Mouse (Mus musculus) liver, embryonic 12.5 days (tissue): ENCODE measurements around the gene Chac1. TPM values are rescaled to one million over a fixed set of nuclear protein-coding genes. Genes with fewer than 3 reads are reported as not detected.

Experiments
- ATAC-seq: fragments of 200-750 bp; cut with Nextera tagmentation; 2 replicates; pipeline ENCODE4 v1.8.0; 2017; ENCODE audit warnings: moderate number of reproducible peaks, mild to moderate bottlenecking, moderate library complexity
- H3K27ac ChIP-seq: fragments of 300-500 bp; sonication (generic); 2 replicates; pipeline ENCODE4 v1.5.1; 2016; ENCODE audit warnings: mild to moderate bottlenecking
- H3K27me3 ChIP-seq: fragments of 300-500 bp; sonication (generic); replicated peaks from 2 replicates; pipeline ENCODE4 v1.6.1; 2016; ENCODE audit warnings: mild to moderate bottlenecking, moderate library complexity
- H3K36me3 ChIP-seq: fragments of 300-500 bp; sonication (generic); 2 replicates; pipeline ENCODE4 v1.6.1; 2016; ENCODE audit warnings: mild to moderate bottlenecking, moderate library complexity
- H3K4me1 ChIP-seq: fragments of 300-500 bp; sonication (generic); 2 replicates; pipeline ENCODE4 v1.6.1; 2016
- H3K4me2 ChIP-seq: fragments of 300-500 bp; sonication (generic); 2 replicates; pipeline ENCODE4 v1.6.1; 2016; ENCODE audit warnings: mild to moderate bottlenecking, moderate library complexity
- H3K4me3 ChIP-seq: fragments of 300-500 bp; sonication (generic); 2 replicates; pipeline ENCODE4 v1.5.1; 2016; ENCODE audit warnings: mild to moderate bottlenecking, moderate library complexity
- H3K9ac ChIP-seq: fragments of 300-500 bp; sonication (generic); 2 replicates; pipeline ENCODE4 v1.6.1; 2016; ENCODE audit warnings: mild to moderate bottlenecking, moderate library complexity
- H3K9me3 ChIP-seq: fragments of 300-500 bp; sonication (generic); replicated peaks from 2 replicates; pipeline ENCODE4 v1.6.1; 2016; ENCODE audit warnings: mild to moderate bottlenecking, moderate library complexity
- WGBS: fragments of 180-500 bp; shearing (Covaris S2); methylation state at CpG from one replicate; pipeline ENCODE4 v1.1.7; 2016; ENCODE audit not compliant: insufficient replicate concordance; 5-methylcytosine and 5-hydroxymethylcytosine counted together
- polyA plus RNA-seq: library from polyadenylated mRNA; unstranded; fragments of >200 nt; fragmentation: Nextera tagmentation; extraction: Ambion mirVana; gene quantifications from 2 replicates; pipeline ENCODE4 v1.2.1, GENCODE M21; 2016

Chac1 gene
- polyA plus RNA-seq, 1 experiment from 2014 or later = 1.0 TPM

DNA sequence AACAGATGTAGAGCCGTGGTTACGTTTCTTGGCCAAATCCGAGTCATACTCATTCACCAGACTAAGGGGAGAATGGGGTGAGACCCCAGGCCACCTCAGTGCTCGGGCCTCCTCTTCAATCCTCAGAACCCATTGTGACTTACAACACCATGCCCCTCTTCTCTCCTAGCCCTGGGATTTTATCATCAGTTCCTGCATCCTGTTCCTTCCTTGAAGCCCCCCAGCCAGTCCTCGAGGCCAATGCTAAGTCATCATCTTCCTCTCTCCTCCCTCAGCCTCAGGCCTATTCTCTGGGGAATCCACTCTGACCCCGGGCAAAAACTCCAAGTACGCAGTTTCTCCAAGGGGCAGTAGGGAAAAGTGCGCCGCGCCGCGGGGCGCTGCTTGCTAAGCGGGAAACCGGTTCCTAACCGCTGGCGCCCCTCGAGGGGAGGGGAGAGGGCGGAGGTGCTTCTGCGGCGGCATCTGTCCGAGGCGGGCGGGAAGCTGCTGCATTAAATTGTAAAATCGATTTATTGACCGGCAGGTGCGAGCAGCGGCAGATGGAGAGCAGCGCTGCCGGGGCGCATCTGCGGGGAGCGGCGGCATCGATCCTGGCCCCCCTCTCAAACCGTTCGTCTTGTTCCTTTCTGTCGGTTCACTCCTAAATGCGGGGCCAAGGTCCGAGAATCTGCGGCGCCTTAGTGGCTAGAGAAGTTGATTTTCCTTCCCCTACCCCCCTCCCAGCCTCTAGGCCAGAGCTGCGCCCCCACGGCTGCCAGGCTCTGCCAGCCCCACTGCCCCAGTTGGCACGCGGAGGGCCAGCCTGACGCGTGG, 29.1 kb upstream of the Chac1 start:
- 4% methylated on average over 48 of the region's 48 CpGs for WGBS
- no peak for ATAC-seq
- no peaks in the 10 kb centered on the region for H3K9me3 ChIP-seq
- peak overlapping the region; percentile 64 for H3K27ac ChIP-seq
- peak overlapping the region; percentile 58 for H3K9ac ChIP-seq
- H3K4me2 ChIP-seq = peak overlapping the region; percentile 84
- peaks cover 67% of the 10 kb centered on the region for H3K27me3 ChIP-seq
- no peaks in the 10 kb centered on the region for H3K36me3 ChIP-seq
- H3K4me1 ChIP-seq = peaks cover 82% of the 10 kb centered on the region
- peak overlapping the region; percentile 50 for H3K4me3 ChIP-seq

DNA sequence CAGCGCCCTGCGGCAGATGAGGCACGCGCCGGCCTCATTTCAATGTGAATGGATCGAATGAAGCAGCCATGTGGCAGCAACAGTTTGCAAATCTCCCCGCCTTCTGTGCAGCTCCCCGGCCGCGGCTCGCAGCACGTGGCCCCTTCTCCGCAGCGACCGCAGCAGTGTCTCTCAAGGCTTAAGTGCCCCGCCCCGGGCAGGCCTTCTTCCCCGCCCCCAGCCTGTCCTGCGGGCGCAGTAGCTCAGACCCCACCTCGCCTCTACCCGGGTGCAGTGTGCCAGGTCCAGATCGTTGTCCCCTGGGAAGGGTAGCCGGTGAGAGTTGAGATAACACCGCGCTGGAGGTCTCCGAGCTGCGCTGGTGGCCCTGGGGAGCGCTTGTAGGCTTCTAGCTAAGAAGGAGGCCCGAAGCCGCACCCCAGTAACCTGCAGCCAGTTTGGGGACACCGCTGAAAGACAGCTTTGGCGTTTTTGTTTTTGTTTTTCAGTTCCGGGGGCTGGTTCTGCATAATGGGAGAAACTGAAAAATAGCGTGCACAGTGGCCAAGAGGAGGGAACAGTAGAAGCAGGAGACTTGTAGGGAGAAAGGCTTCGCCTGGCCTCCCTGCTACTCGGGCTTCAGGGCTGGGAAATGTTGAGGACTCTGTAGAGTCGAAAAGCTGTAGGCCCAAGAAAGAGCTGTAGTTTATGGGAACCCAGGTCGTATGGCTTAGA, 28.3 kb upstream of the Chac1 start:
- H3K27ac ChIP-seq = peak overlapping the region; percentile 64
- ATAC-seq = peak; percentile 50
- 8% methylated on average over 39 of the region's 39 CpGs for WGBS
- H3K4me3 ChIP-seq = peak overlapping the region; percentile 50
- peaks cover 85% of the 10 kb centered on the region for H3K4me1 ChIP-seq
- H3K27me3 ChIP-seq = peaks cover 75% of the 10 kb centered on the region
- H3K9ac ChIP-seq = peak overlapping the region; percentile 58
- H3K4me2 ChIP-seq = peak overlapping the region; percentile 84
- no peaks in the 10 kb centered on the region for H3K9me3 ChIP-seq
- H3K36me3 ChIP-seq = no peaks in the 10 kb centered on the region

DNA sequence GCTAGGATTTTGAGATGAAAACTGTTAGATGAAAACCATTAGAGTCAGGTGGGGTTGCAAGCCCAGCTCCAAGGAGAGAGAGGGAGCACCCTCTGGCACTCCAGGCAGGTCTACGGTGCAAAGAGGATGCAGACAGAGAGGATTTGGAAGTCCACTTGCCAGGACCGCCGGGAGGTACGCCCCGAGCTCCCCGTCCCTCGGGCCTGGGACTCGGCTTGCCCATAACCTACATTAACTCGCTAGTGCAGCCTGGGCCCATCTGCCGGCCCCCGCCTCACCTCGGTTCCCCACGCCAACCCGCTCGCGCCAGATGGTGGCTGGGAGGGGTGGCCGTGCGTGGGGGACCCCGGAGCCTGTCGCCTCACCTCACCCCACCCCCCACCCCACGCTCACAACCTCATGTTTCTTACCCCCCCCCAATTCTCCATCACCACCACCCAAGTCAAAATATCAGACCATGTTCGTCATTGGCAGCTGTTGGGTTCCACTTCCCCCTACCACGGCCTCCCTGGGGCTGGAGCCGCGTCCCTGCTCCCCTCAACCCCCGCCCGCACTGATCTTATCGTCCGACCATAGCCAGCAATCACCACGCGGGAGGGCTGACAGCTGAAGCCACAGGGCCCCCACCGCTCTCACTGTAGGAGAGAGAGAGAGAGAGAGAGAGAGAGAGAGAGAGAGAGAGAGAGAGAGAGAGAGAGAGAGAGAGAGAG, 27.0 kb upstream of the Chac1 start:
- Histone ChIP-seq H3K4me2 (peak overlapping the region; percentile 72), H3K36me3 (no peaks in the 10 kb centered on the region), H3K27ac (no peak overlapping the region), H3K4me1 (peaks cover 76% of the 10 kb centered on the region), H3K4me3 (peak overlapping the region; percentile 53), H3K27me3 (peaks cover 87% of the 10 kb centered on the region), H3K9ac (peak overlapping the region; percentile 30; the same call in 1 of the 2 replicates), H3K9me3 (no peaks in the 10 kb centered on the region)
- 12% methylated on average over 32 of the region's 32 CpGs for WGBS
- ATAC-seq = no peak

DNA sequence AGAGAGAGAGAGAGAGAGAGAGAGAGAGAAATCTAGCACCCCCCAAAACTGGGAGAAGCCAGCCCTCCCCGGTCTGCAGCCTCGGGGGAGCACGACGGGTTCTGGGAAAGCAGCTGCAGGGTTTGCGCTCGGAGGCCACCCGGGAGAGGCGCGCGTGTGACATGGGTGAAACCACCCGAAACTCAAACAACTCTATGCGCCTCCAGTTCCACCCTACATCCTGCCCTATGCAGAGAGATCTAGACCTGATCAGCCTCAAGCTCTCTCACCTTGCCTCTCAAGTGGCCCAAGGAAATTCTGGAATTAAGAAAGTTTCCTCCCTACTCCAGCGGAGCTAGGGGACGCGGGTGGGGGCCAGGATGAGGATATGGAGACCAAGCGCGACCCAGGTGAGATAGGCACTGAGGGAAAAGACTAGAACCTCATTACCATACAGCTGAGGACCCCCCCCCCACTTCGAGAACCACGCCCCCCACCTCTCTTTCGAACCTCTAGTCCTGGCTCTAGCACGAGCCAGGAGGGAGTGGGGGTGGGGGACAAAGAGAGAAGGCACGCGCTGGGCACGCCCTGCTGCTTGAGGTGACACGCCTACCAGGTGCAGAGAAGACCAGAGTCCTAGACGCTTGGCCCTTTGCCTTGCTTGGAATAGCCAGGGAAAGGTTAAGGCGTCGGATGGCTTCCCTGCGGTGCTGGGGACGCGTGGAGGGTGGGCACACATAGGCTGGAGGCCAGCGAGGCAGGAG, 26.3 kb upstream of the Chac1 start:
- Histone ChIP-seq H3K4me1 (peaks cover 69% of the 10 kb centered on the region), H3K4me2 (peak overlapping the region; percentile 72), H3K27ac (no peak overlapping the region), H3K36me3 (no peaks in the 10 kb centered on the region), H3K4me3 (peak overlapping the region; percentile 53), H3K27me3 (peaks cover 95% of the 10 kb centered on the region), H3K9me3 (no peaks in the 10 kb centered on the region), H3K9ac (peak overlapping the region; percentile 30; the same call in 1 of the 2 replicates)
- no peak for ATAC-seq
- 1% methylated on average over 32 of the region's 32 CpGs for WGBS

DNA sequence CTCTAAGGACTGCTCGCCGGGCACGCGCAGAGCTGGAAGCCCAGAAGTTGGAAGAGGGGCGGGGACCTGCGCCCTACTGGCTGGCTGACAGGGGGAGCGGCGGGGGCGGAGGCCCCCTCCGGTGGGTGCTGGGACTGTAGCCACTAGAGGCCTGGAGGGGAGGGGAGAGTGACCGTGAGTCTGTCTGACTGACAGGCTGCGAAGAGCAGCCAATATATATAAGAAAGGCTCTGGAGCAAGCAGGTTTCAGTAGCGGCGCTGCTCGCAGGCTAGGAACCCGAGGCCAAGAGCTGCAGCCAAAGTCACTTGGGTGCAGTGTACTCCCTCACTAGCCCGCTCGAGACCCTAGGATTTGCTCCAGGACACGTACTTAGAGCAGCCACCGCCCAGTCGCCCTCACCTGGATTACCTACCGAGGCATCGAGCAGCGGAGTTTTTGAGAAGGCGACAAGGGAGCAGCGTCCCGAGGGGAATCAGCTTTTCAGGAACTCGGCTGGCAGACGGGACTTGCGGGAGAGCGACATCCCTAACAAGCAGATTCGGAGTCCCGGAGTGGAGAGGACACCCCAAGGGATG, 25.4 kb upstream of the Chac1 start, which contains the start of gene Dll4:
Gene Dll4 (plus strand): TSS at position 217 of the 576 bp plus-strand sequence.
- peak within 1 kb of the TSS; percentile 72 for H3K4me2 ChIP-seq
- H3K4me3 ChIP-seq = peak within 1 kb of the TSS; percentile 53
- under 1% methylated on average over 33 of the region's 33 CpGs for WGBS
- H3K27me3 ChIP-seq = peaks cover 100% of the 10 kb centered on the region
- H3K27ac ChIP-seq = no peak within 1 kb of the TSS; the same call in 1 of the 2 replicates
- H3K9ac ChIP-seq = peak within 1 kb of the TSS; percentile 30
- no peaks in the 10 kb centered on the region for H3K9me3 ChIP-seq
- peak; percentile 16; the same call in 1 of the 2 replicates for ATAC-seq
- H3K36me3 ChIP-seq = no peaks in the 10 kb centered on the region
- H3K4me1 ChIP-seq = peaks cover 65% of the 10 kb centered on the region

DNA sequence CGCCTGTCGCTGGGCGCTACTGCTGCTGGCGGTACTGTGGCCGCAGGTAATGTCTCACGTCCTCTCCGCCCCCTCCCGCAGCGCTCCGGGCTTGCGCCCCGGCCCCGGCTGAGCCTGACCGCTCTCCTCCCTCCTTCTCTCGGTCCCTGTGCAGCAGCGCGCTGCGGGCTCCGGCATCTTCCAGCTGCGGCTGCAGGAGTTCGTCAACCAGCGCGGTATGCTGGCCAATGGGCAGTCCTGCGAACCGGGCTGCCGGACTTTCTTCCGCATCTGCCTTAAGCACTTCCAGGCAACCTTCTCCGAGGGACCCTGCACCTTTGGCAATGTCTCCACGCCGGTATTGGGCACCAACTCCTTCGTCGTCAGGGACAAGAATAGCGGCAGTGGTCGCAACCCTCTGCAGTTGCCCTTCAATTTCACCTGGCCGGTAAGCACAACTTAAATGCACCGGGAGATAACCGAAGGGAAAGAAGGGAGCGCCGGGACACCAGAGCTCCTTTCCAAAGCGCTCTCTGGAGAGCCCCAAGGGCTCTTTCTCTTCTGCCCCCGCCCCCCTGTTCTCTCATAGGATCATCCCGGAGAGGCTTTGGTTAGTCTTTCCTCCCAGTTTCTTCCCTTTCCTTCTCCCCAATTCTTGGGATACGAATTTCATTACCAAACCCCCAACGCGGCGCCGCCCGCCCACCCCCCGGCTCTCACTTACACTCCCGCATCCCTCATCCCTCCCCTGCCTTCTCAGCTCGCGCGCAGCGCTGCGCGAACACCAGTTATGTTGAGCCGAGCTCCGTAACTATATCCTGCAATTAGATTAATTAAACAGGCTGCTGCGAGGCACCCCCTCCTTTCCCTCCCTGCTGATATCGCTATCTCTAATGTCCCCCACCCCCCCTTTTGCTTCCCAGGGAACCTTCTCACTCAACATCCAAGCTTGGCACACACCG, 24.6 kb upstream of the Chac1 start:
- H3K27ac ChIP-seq = no peak overlapping the region; the same call in 1 of the 2 replicates
- H3K9me3 ChIP-seq = no peaks in the 10 kb centered on the region
- WGBS = under 1% methylated on average over 60 of the region's 61 CpGs
- peak overlapping the region; percentile 72 for H3K4me2 ChIP-seq
- peaks cover 57% of the 10 kb centered on the region for H3K4me1 ChIP-seq
- H3K4me3 ChIP-seq = peak overlapping the region; percentile 53
- no peaks in the 10 kb centered on the region for H3K36me3 ChIP-seq
- H3K9ac ChIP-seq = peak overlapping the region; percentile 29; the same call in 1 of the 2 replicates
- ATAC-seq = no peak
- H3K27me3 ChIP-seq = peaks cover 100% of the 10 kb centered on the region

DNA sequence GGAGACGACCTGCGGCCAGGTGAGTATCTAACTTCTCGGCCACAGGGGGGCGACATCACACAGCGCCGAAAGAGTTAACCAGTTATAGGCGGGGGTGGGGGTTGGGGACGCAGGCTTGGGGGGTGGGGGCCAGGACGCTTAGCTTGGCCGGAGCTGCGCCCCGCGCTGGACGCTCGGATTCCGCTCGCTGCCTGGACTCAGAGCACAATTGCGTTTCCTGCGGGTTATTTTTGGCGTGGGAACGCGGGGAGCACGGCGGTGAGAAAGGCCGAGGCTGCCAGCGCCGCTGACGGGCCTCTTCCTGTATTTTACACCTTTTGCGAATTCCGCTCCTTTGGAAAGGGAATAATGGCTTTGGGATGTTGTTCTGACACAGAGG, 23.9 kb upstream of the Chac1 start:
- ATAC-seq = no peak
- peak overlapping the region; percentile 19; the same call in 1 of the 2 replicates for H3K9ac ChIP-seq
- H3K4me2 ChIP-seq = peak overlapping the region; percentile 72
- H3K4me3 ChIP-seq = peak overlapping the region; percentile 53
- no peaks in the 10 kb centered on the region for H3K36me3 ChIP-seq
- no peak overlapping the region for H3K27ac ChIP-seq
- peaks cover 51% of the 10 kb centered on the region for H3K4me1 ChIP-seq
- no peaks in the 10 kb centered on the region for H3K9me3 ChIP-seq
- H3K27me3 ChIP-seq = peaks cover 100% of the 10 kb centered on the region
- 1% methylated on average over 30 of the region's 30 CpGs for WGBS

DNA sequence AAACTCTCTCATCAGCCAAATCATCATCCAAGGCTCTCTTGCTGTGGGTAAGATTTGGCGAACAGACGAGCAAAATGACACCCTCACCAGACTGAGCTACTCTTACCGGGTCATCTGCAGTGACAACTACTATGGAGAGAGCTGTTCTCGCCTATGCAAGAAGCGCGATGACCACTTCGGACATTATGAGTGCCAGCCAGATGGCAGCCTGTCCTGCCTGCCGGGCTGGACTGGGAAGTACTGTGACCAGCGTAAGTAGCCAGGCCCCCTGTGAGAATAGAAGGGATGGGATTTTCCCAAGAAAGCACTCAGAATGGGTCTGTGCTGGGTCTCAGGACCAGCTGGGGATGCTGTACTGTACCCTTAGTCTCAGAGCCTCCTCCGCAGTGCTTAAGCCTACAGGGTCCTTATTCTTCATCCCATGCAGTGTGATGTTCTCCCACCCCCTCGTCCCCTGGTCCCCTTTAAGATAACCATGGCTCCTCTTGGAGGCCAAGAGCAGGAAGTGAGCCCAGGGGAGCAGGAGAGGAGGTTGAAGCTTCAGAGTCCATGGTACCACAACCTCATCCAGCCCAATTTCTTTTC, 23.0 kb upstream of the Chac1 start:
- Histone ChIP-seq H3K9me3 (no peaks in the 10 kb centered on the region), H3K27me3 (peaks cover 100% of the 10 kb centered on the region), H3K4me3 (peak overlapping the region; percentile 18; the same call in 1 of the 2 replicates), H3K36me3 (no peaks in the 10 kb centered on the region), H3K4me2 (peak overlapping the region; percentile 19; the same call in 1 of the 2 replicates), H3K27ac (no peak overlapping the region), H3K9ac (no peak overlapping the region), H3K4me1 (peaks cover 41% of the 10 kb centered on the region)
- ATAC-seq = no peak
- whole genome bisulfite sequencing = 34% methylated on average over 11 of the region's 11 CpGs

DNA sequence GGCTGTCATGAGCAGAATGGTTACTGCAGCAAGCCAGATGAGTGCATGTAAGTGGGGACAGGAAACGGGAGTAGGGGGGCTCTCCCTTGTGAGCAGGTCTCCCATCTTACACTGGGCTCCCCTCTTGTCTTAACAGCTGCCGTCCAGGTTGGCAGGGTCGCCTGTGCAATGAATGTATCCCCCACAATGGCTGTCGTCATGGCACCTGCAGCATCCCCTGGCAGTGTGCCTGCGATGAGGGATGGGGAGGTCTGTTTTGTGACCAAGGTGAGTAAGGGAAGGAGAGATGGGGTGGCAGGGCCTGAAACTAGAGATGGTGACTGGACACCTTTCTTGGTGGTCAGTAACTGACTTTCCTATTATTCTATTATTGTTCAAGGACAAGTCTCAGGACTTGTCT, 22.5 kb upstream of the Chac1 start:
- 45% methylated on average over 5 of the region's 5 CpGs for WGBS
- peaks cover 37% of the 10 kb centered on the region for H3K4me1 ChIP-seq
- no peaks in the 10 kb centered on the region for H3K36me3 ChIP-seq
- no peak overlapping the region for H3K4me3 ChIP-seq
- H3K9me3 ChIP-seq = no peaks in the 10 kb centered on the region
- peak overlapping the region; percentile 19; the same call in 1 of the 2 replicates for H3K4me2 ChIP-seq
- H3K27ac ChIP-seq = no peak overlapping the region
- H3K9ac ChIP-seq = no peak overlapping the region
- no peak for ATAC-seq
- H3K27me3 ChIP-seq = peaks cover 97% of the 10 kb centered on the region
